Mouse (Mus musculus) olfactory bulb, adult 2 months (tissue): Measurements from ENCODE around the gene Gpr107. TPM values are rescaled to one million over a fixed set of nuclear protein-coding genes. Genes with fewer than 3 reads are reported as not detected.

Source experiments
- H3K27ac ChIP-seq: fragments of 200-500 bp; 2 replicates; pipeline ENCODE4 v1.5.1; 2012; ENCODE audit warnings: low read depth, low read length; ENCODE audit not compliant: insufficient read depth
- H3K4me1 ChIP-seq: fragments of 200-500 bp; 2 replicates; pipeline ENCODE4 v1.6.1; 2012; ENCODE audit warnings: low read length; ENCODE audit not compliant: control insufficient read depth, insufficient read depth
- H3K4me3 ChIP-seq: fragments of 200-500 bp; 2 replicates; pipeline ENCODE4 v1.5.1; 2012; ENCODE audit warnings: mild to moderate bottlenecking, low read depth, low read length, moderate library complexity; ENCODE audit not compliant: insufficient read depth
- CTCF ChIP-seq: fragments of 200-500 bp; IDR thresholded peaks from 2 replicates; pipeline ENCODE4 v1.5.1; 2012; ENCODE audit warnings: low read depth, mild to moderate bottlenecking, low read length, moderate library complexity; ENCODE audit not compliant: insufficient read depth
- POLR2A ChIP-seq: fragments of 200-500 bp; IDR thresholded peaks from 2 replicates; pipeline ENCODE4 v1.6.1; 2012; ENCODE audit warnings: mild to moderate bottlenecking, low read depth, low read length, moderate library complexity; ENCODE audit not compliant: insufficient read depth
- WGBS: fragments of 180-500 bp; shearing (Covaris S2); methylation state at CpG from one replicate; pipeline ENCODE4 v1.1.7; 2018; 5-methylcytosine and 5-hydroxymethylcytosine counted together
- polyA plus RNA-seq: library from polyadenylated mRNA; stranded (reverse); fragments of >200 nt; gene quantifications from 2 replicates; pipeline ENCODE4 v1.2.4, GENCODE M21; 2012; ENCODE audit warnings: low replicate concordance; ENCODE audit not compliant: missing spikeins, insufficient read depth, insufficient read length

Gpr107 gene
- polyA plus RNA-seq, 1 experiment = not detected

DNA sequence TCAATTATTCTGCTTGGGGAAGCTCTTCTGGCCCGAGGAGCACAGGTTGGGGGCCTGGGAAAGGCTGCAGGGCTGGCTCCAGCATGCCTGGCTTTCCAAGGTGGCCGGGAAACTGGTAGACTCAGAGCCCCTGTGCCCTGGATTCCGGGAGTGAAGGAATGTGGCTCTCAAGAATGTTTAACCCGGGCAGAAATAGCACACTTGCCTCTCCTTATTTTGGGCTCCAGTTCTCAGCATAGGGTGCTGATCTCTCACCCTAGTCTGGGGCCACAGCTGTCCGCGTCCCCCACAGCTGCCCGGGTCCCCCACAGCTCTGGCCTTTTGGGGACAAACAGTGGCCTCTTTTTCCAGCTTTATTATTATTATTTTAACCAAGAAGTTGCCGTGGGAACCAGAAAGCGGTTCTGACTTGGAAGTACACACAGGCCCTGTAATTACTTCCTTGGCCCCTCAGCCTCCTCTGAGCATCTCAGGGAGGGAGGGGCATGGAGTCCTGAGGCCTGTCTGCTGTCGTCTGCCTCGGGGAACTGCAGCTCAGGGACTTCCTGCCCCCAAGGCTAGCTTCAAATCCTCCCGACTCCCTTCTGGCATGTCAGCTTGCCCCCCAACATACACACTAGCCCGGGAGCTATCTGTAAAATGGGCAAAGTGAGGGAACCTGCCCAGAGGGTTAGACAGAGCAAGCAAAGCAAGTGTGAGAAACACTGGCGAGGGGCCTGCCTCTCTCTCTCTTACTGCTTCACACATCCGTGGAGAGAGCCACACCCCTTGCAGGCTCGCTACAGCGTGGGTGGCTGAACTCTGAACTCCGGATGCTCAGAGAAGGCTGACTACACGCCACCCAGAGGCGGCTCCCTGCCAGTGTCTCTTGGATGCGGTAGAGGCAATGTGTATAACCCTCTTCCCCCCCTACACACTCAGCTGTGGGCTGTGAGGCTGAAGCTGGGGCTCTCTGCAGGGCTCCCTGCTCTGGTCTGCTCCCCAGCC lies 104.1 kb downstream of the Gpr107 start:
- Histone ChIP-seq H3K4me1 (peaks cover 78% of the 10 kb centered on the region), H3K27ac (peak overlapping the region; percentile 96), H3K4me3 (peak overlapping the region; percentile 17; the same call in 1 of the 2 replicates)
- WGBS = 8% methylated on average over 21 of the region's 21 CpGs
- TF ChIP-seq CTCF (no peak), POLR2A (no peak)

DNA sequence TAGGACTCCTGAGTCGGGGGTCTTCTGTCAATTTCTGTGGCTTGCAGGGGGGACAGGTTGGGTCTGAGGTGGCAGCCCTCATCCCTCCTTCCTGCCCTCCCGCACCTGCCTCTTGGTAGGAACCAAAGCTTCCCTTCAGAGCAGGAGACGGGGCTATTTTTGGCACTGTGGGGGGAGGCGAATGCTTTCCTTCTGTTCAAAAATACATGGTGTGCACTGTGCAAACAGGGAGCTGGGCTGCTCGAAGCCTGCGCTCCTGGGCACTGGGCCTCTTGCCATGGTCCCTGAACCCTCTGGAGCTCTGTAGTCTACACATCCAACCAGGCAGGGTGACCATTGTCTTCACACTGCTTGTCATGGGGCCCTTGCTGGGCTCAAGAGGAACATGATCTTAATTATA lies 105.0 kb downstream of the Gpr107 start:
- WGBS = 10% methylated on average over 6 of the region's 6 CpGs
- Histone ChIP-seq H3K4me3 (peak overlapping the region; percentile 17; the same call in 1 of the 2 replicates), H3K4me1 (peaks cover 83% of the 10 kb centered on the region), H3K27ac (peak overlapping the region; percentile 96)
- TF ChIP-seq POLR2A (no peak), CTCF (no peak)

DNA sequence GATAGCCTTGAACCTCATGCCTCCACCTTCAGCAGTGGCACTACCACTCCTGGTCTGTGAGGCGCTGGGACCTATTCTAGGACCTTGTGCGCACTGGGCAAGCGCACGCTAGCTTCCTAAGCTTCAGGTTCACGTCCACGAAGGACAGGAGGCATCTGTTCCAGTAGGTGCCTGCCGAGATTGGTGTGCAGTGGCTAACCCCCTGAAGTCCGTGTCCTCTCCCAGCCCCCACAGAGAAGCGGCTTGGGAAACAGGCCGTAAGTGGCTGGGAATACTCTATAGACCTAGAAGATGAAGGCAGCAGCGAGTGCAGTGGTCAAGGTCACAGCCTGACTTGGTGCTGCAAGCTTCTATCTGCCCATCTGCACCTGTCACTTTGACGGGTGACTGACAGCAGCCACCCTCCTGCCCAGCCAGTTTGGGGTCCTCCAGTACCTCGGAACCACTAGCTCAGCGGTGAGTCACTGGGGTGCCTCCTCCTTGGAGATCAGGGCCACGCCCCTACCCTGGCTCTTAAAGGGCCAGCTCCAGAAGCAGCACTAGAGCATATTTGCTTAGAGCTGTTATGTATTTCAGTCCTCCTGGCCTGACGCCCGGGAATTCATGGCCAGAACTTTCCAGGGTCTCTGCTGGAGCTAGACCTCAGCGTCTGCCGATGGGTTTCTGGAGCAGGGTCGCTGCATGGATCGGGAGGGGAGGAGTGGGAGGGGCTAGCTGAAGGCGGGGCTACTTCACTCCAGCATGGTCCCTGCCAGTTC lies 106.7 kb downstream of the Gpr107 start:
- peak overlapping the region; percentile 46 for H3K4me3 ChIP-seq
- H3K4me1 ChIP-seq = peaks cover 93% of the 10 kb centered on the region
- TF ChIP-seq CTCF = no peak
- TF ChIP-seq POLR2A = no peak
- H3K27ac ChIP-seq = peak overlapping the region; percentile 96
- 13% methylated on average over 22 of the region's 22 CpGs for WGBS

- TF ChIP-seq CTCF = no peak
- TF ChIP-seq POLR2A = no peak
- 36% methylated on average over 9 of the region's 9 CpGs for WGBS
- H3K27ac ChIP-seq = peak overlapping the region; percentile 96; the same call in 1 of the 2 replicates
- H3K4me1 ChIP-seq = peaks cover 93% of the 10 kb centered on the region
- peak overlapping the region; percentile 46 for H3K4me3 ChIP-seq
These were observed 107.3 kb downstream of the Gpr107 start for GRCm38 (mm10) chr2:31259367-31259920.

DNA sequence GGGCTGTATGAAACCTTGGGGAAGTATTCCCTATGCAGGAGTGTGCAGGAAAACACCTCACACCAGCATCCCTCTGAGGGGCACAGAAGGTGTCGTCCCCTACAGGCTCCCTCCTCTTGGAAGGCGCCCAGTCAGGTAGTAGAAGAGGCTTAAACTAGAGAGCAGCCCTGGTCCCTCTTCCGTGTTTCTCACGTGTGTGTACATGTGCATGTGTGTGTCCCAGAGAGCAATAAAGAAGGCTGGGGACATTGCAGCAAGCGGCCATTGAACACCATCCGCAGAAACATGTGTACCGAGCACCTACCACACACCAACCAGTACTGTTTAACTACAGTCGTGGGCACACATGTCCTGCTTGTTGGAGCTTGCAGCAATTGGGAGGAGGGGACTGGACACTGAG lies 108.4 kb downstream of the Gpr107 start:
- peak overlapping the region; percentile 77 for H3K27ac ChIP-seq
- WGBS = 67% methylated on average over 8 of the region's 8 CpGs
- no peak for TF ChIP-seq CTCF
- no peak for TF ChIP-seq POLR2A
- no peak overlapping the region for H3K4me3 ChIP-seq
- H3K4me1 ChIP-seq = peaks cover 93% of the 10 kb centered on the region

- Histone ChIP-seq H3K27ac (peak overlapping the region; percentile 97), H3K4me1 (peaks cover 91% of the 10 kb centered on the region), H3K4me3 (no peak overlapping the region)
- TF ChIP-seq POLR2A (no peak), CTCF (no peak)
- WGBS = 19% methylated on average over 8 of the region's 8 CpGs
These were observed 110.9 kb downstream of the Gpr107 start for GRCm38 (mm10) chr2:31263039-31263461.

DNA sequence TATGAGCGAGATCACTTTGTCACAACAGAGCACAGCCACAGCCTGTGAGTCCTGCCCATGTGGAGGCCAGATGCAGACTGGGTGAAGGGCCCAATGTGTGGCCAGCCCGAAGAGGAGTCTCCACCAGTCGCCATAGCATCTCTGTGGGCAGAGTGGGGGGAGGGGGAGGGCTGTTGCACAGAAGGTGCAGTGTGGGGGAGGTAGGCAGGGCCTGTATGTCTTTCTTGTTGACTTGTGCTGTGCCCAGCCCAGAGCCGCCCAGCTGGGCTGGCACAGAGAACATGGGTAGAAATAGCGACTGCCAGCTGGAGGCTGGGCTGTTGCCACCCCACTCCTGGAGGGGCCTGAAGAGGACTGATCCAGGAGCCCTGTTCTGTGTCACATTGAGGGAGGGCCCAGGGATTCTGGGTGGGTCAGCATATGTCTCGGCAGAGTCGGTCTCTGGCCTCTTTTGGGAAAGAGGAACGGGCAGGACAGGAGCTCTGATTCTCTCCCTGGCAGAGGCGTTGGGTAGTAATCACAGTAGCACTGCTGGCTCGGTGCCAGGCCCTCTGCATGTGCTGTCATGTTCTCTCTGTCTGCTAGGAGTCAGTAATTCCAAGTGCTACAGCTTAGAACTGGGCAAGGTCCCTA lies 111.7 kb downstream of the Gpr107 start:
- TF ChIP-seq CTCF = no peak
- WGBS = 8% methylated on average over 10 of the region's 10 CpGs
- Histone ChIP-seq H3K27ac (peak overlapping the region; percentile 97), H3K4me1 (peaks cover 90% of the 10 kb centered on the region), H3K4me3 (no peak overlapping the region)

- no peak for TF ChIP-seq POLR2A
- TF ChIP-seq CTCF = no peak
- Histone ChIP-seq H3K4me1 (peaks cover 81% of the 10 kb centered on the region), H3K27ac (peak overlapping the region; percentile 37), H3K4me3 (no peak overlapping the region)
- WGBS = 24% methylated on average over 6 of the region's 6 CpGs
These were observed 115.3 kb downstream of the Gpr107 start for GRCm38 (mm10) chr2:31267447-31267846.

Other genes starting within 250 kb of the Gpr107 start
- gene Ptges, start 222.5 kb upstream of the Gpr107 start, polyA plus RNA-seq = not detected in 2 replicates
- not detected in 2 replicates for gene Tor1b, start 199.4 kb upstream of the Gpr107 start, polyA plus RNA-seq
- not detected in 2 replicates for gene Tor1a, start 184.4 kb upstream of the Gpr107 start, polyA plus RNA-seq
- gene BC005624, start 170.1 kb upstream of the Gpr107 start, polyA plus RNA-seq = not detected in 2 replicates
- gene Usp20, start 170.0 kb upstream of the Gpr107 start, polyA plus RNA-seq = not detected in 2 replicates
- gene Fnbp1, start 10.3 kb upstream of the Gpr107 start, polyA plus RNA-seq = 346 and 1,096 TPM in 2 replicates
- gene Ncs1, start 93.5 kb downstream of the Gpr107 start, polyA plus RNA-seq = not detected in 2 replicates
- not detected in 2 replicates for gene Hmcn2, start 162.1 kb downstream of the Gpr107 start, polyA plus RNA-seq